In the genomic region with DNA sequence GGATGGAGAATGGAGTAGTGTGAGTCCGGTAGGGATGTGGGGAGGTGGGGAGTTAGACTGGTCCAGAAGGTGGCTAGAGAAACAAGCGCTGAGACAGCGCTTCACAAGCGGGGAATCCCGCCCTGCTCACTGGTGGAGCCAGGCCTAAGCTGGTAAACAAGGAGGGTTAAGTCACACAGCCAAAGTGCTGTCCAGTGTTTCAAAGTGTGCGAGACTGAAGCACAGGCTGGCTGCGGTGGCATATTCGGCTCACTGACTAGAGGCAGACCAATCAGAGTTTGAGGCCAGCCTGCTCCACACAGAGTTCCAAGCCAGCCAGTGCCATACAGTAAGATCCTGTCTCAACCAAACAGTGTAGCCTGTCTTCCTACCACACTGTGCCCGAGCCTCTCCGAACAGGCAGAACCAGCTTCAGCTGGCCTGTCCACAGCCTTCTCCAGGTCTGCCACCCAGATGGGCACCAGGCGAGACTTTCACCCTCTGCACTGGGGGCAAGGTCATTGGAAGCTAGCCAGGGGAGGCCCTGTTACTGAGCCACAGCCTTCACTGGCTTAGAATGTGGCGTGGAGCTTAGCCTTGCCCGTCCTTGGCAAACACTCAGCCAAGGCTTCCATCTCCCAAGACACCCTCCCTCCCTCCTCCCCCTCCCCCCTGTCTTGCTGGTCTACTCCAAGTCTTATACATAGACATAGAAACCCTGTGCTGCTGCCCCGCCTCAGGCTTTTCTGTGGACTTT, we compare ENCODE assay signal across 9 mouse cellular contexts.
A peak's percentile ranks its signal among the peaks of the same experiment; 100 is the strongest.
DNase-seq lines count a peak whose midpoint lies in the region; ATAC-seq and TF ChIP-seq lines count a peak whose summit lies in the region.
"Had no signal": no experiment of that assay in that cellular context is flagged by ENCODE, and none has a peak within 500 bp of the region (broad histone marks: within the 10 kb centered on the region; RNA-seq: fewer than 3 reads in every experiment).

No protein-coding gene starts in this region.

- TF ChIP-seq CTCF in layer of hippocampus, adult 2 months (conservative IDR thresholded peaks at IDR 0.05), result no peak
- no peak for TF ChIP-seq CTCF in kidney, adult 2 months (conservative IDR thresholded peaks at IDR 0.05; ENCODE audit: insufficient read depth, insufficient read length, low read depth, low read length)

- H3K27ac ChIP-seq in layer of hippocampus, adult 2 months, result peak overlapping the region; percentile 9; the same call in 1 of the 2 replicates
- H3K27ac ChIP-seq in kidney, adult 2 months (ENCODE audit: insufficient read depth, low read depth, low read length), result peak overlapping the region; percentile 88
- H3K27ac ChIP-seq: neural tube, embryonic 13.5 days had no signal

- no peak for TF ChIP-seq POLR2A in kidney, adult 2 months (IDR thresholded peaks at IDR 0.05; ENCODE audit: low read depth, low read length)

- H3K27me3 ChIP-seq in kidney, adult 2 months (replicated peaks; ENCODE audit: control insufficient read depth, insufficient read depth, low read length), result no peaks in the 10 kb centered on the region
- H3K27me3 ChIP-seq: neural tube, embryonic 13.5 days had no signal

- no peak for ATAC-seq in megakaryocyte progenitor cell, adult 5-6 weeks (replicated peaks; ENCODE audit: poor library complexity)

- WGBS in kidney, adult 2 months, result 39% methylated on average over 14 of the region's 14 CpGs

- H3K4me3 ChIP-seq in layer of hippocampus, adult 2 months, result no peak overlapping the region
- H3K4me3 ChIP-seq in kidney, adult 2 months (ENCODE audit: insufficient read depth, low read depth, low read length), result no peak overlapping the region
- H3K4me3 ChIP-seq: neural tube, embryonic 13.5 days had no signal

- no peaks in the 10 kb centered on the region for H3K36me3 ChIP-seq in kidney, adult 2 months (ENCODE audit: control insufficient read depth, insufficient read depth, low read length)
- H3K36me3 ChIP-seq: neural tube, embryonic 13.5 days had no signal

- no peak for DNase-seq in layer of hippocampus, adult 2 months (ENCODE audit: low spot score in 2 of 2)
- no peak for DNase-seq in layer of hippocampus, adult 9-11 months
- peak; percentile 46 for DNase-seq in R1 (ENCODE audit: low read depth, low spot score)
- DNase-seq in gastrocnemius, adult 8-10 months (ENCODE audit: low spot score in 2 of 2), result peak; percentile 74 to 82
- peak; percentile 97 for DNase-seq in kidney, adult 2 months
- DNase-seq in testis, postnatal 14 days (ENCODE audit: low spot score), result peak; percentile 51
- DNase-seq in thymus, postnatal 25 days, result no peak

- H3K4me1 ChIP-seq in kidney, adult 2 months (ENCODE audit: control insufficient read depth, insufficient read depth, low read length), result peaks cover 53% of the 10 kb centered on the region

Comparison
In these comparisons a context has a peak if more than half of its experiments do, and no peak if none do; other contexts are left out.
1. DNase-seq: peak in R1 (single experiment), gastrocnemius, adult 8-10 months (2 of 2), kidney, adult 2 months (single experiment) and testis, postnatal 14 days (single experiment); none in layer of hippocampus, adult 2 months (0 of 2), layer of hippocampus, adult 9-11 months (single experiment) and thymus, postnatal 25 days (single experiment).